Mouse (Mus musculus): ENCODE data around the gene Eif2ak4.

Gene Eif2ak4

GRCm38 (mm10) chr2:118388341-118389335 lies at the start of gene Eif2ak4:
Eif2ak4 (plus strand) TSS chr2:118388618.
- DNase-seq (ENCODE audit: low read depth) = peak; percentile 97

- DNase-seq (ENCODE audit: low read depth) = no peak
These were observed 47.1 kb upstream of the Eif2ak4 start for GRCm38 (mm10) chr2:118341295-118341694.

- DNase-seq (ENCODE audit: low read depth) = no peak
These were observed 44.5 kb upstream of the Eif2ak4 start for GRCm38 (mm10) chr2:118343897-118344296.

- DNase-seq (ENCODE audit: low read depth) = no peak
These were observed 42.9 kb upstream of the Eif2ak4 start for GRCm38 (mm10) chr2:118345535-118345934.

- DNase-seq (ENCODE audit: low read depth) = peak; percentile 83
These were observed 34.9 kb upstream of the Eif2ak4 start for GRCm38 (mm10) chr2:118353498-118353897.

- no peak for DNase-seq (ENCODE audit: low read depth)
These were observed 34.5 kb upstream of the Eif2ak4 start for GRCm38 (mm10) chr2:118353916-118354403.

GRCm38 (mm10) chr2:118355138-118355719 lies 33.2 kb upstream of the Eif2ak4 start:
- DNase-seq (ENCODE audit: low read depth) = no peak

- peak; percentile 41 for DNase-seq (ENCODE audit: low read depth)
These were observed 16.6 kb upstream of the Eif2ak4 start for GRCm38 (mm10) chr2:118371841-118372240.

GRCm38 (mm10) chr2:118372561-118372900 lies 15.9 kb upstream of the Eif2ak4 start:
- no peak for DNase-seq (ENCODE audit: low read depth)

GRCm38 (mm10) chr2:118372901-118373571 lies 15.4 kb upstream of the Eif2ak4 start, which contains the start of gene Gpr176:
Gpr176 (minus strand) TSS chr2:118373419.
- DNase-seq (ENCODE audit: low read depth) = no peak

- DNase-seq (ENCODE audit: low read depth) = peak; percentile 37
These were observed 14.7 kb upstream of the Eif2ak4 start for GRCm38 (mm10) chr2:118373572-118374279.

- no peak for DNase-seq (ENCODE audit: low read depth)
These were observed 12.9 kb upstream of the Eif2ak4 start for GRCm38 (mm10) chr2:118375522-118375921.

- no peak for DNase-seq (ENCODE audit: low read depth)
These were observed 12.5 kb upstream of the Eif2ak4 start for GRCm38 (mm10) chr2:118375931-118376330.

- no peak for DNase-seq (ENCODE audit: low read depth)
These were observed 8.7 kb upstream of the Eif2ak4 start for GRCm38 (mm10) chr2:118379756-118380155.

GRCm38 (mm10) chr2:118383387-118383786 lies 5.0 kb upstream of the Eif2ak4 start:
- DNase-seq (ENCODE audit: low read depth) = no peak

- DNase-seq (ENCODE audit: low read depth) = no peak
These were observed 1.2 kb downstream of the Eif2ak4 start for GRCm38 (mm10) chr2:118389569-118389968.

GRCm38 (mm10) chr2:118390072-118390471 lies 1.7 kb downstream of the Eif2ak4 start:
- DNase-seq (ENCODE audit: low read depth) = no peak

GRCm38 (mm10) chr2:118391201-118391600 lies 2.8 kb downstream of the Eif2ak4 start:
- no peak for DNase-seq (ENCODE audit: low read depth)

GRCm38 (mm10) chr2:118399751-118400150 lies 11.3 kb downstream of the Eif2ak4 start:
- DNase-seq (ENCODE audit: low read depth) = no peak

- no peak for DNase-seq (ENCODE audit: low read depth)
These were observed 13.7 kb downstream of the Eif2ak4 start for GRCm38 (mm10) chr2:118401834-118402727.

- no peak for DNase-seq (ENCODE audit: low read depth)
These were observed 15.9 kb downstream of the Eif2ak4 start for GRCm38 (mm10) chr2:118404336-118404735.

All from fibroblast of lung, adult 2 months (primary cell).